Mouse (Mus musculus): Measurements from ENCODE around the gene Dnah8.

- TF ChIP-seq CTCF (IDR thresholded peaks at IDR 0.05; ENCODE audit: borderline replicate concordance, extremely low read depth, insufficient read depth, insufficient read length) (no peak), POLR2A (IDR thresholded peaks at IDR 0.05; ENCODE audit: borderline replicate concordance, extremely low read depth, insufficient read depth, insufficient read length, poor library complexity, severe bottlenecking) (no peak)
These were observed 51.0 kb downstream of the Dnah8 start for GRCm38 (mm10) chr17:30675021-30675740.
